Mouse (Mus musculus): ENCODE results near the gene Cyb5d1.
A peak's percentile ranks its signal among the peaks of the same experiment; 100 is the strongest.

The Cyb5d1 gene

DNA sequence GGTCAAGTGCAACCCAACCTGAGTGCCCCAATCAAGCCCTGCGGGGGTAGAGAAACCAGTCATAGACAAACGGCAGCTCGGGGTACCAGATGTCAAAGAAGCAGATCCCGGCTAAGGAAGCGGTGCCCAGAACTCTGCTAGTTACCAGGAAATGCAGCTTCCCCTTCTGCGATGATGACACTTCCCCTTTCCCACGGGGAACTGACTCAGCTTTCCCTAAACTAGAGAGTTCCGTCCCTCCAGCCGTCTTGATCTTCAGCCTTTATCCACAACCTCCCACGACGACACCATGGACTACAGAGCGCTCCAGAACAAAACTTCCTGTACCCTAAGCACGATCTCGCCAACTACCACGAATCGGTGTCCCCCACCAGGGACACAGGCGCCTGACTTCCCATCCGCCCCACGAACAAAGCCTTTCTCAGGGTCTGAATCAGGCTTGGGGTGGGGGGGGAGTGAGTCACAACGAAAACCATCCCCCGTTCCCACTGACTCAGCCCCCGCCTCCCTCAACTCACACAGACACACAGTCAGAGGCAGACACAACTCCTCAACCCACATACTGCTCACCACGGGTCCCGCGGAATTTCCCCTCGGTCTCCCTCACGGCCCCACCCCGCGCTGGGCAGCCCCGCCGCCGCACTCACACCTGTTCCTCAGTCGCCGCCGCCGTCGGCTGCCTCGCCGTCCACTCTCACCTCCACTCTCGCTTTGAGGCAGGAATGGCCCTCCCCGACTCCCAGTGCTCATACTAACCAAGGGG is 15.1 kb upstream of the Cyb5d1 start:
- 0 out of 2 replicates have a peak, but pooled peaks have one; percentile 14 for TF ChIP-seq GATA4 (IDR thresholded peaks at IDR 0.05; ENCODE audit: insufficient replicate concordance, low read length)

DNA sequence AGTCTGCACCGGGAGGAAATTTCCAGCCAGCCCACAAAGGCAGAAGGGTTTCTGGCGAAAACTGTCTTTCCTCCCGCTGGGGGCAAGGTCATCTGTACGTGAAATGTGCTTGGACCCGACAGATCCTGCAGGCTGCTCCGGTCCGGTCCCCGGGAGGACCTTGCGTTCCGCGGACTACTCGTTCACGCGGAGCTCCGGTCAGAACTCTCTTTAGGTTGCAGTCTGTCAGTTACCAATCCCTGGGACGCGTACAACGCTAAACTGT is 14.5 kb upstream of the Cyb5d1 start:
- no peak for TF ChIP-seq GATA4 (IDR thresholded peaks at IDR 0.05; ENCODE audit: insufficient replicate concordance, low read length)

DNA sequence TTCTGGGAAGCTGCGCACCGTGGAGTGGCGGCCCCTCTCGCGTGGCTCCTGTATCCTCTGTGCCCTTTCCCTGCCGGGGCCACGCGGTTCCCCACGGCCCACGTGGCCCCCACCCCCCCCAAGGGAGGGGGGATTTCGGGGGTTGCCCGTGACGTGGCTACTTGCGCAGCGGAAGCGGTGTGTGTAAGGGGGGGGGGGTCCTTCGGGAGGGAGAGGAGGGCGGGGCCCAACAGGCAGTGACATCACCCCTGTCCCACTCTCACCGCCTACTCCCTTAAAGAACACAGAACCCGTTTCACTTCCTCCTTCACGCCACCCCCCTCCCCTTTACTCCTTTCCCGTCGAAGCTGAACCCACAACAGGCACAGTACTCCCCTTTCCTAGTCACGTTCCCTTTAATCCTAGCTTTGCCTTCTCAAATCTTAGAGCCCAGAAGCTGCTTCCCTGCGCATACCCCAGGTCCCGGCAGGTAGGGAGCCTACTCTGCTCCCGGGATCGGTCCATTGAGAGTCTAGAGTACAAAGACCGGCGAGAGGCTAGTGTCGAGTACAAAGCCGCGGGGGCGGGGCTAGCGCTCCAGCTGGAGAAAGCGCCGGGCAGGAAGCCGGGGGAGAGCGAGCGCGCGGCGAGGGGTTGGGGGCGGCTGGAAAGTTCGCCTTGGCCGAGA is 14.1 kb upstream of the Cyb5d1 start:
- no peak for TF ChIP-seq GATA4 (IDR thresholded peaks at IDR 0.05; ENCODE audit: insufficient replicate concordance, low read length)

DNA sequence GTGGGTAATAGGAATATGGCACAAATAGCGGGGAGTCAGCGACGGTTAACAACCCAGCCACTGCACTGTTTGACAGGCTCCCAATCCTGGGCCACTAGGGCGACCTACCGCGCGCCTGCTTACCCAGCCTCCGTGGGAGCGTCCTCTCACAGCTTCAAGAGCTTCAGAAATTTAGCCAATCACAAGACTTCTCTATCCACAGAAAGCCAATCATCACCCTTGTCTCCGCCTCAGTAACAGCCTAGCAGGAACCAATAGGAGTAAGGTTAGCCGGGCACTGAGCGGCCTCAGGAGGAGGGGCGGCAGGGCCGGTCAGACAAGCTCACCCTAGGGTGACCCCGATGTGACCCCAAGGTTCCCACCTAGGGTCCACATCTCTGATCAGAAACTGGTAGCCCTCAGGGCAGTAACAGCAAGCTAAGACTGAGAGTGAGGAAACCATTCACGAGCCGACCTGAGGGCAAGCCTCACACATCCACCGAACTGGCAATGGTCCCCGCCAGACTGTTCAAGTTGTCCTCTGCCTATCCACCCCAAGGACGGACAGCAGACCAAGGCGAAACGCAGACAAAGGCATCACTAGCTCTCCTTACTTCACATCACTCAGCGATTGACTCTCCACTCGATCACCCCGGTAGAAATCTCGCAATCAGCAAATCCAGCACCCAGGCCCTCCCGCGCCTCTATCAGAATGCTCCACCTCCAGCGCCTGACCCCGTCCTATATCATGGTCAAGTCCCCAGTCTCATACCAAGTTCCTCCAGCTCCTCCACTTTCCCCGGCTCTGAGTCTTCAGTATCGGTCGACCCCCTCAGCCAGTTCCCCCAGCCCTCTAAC is 13.3 kb upstream of the Cyb5d1 start:
- no peak for TF ChIP-seq GATA4 (IDR thresholded peaks at IDR 0.05; ENCODE audit: insufficient replicate concordance, low read length)

DNA sequence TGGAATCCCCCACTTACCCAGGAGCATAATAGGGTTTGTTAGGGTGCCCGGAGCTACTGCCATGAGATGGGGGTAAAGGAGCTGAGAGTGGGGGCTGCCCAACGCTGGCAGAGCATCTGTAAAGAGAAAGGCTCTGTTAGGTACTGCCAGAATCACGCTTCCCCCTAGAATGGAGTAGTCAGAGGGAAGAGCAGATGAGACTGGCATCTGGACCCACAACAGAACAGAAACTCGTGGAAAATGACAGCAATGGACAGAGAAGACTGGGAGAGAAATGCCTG is 12.2 kb upstream of the Cyb5d1 start:
- no peak for TF ChIP-seq GATA4 (IDR thresholded peaks at IDR 0.05; ENCODE audit: insufficient replicate concordance, low read length)

DNA sequence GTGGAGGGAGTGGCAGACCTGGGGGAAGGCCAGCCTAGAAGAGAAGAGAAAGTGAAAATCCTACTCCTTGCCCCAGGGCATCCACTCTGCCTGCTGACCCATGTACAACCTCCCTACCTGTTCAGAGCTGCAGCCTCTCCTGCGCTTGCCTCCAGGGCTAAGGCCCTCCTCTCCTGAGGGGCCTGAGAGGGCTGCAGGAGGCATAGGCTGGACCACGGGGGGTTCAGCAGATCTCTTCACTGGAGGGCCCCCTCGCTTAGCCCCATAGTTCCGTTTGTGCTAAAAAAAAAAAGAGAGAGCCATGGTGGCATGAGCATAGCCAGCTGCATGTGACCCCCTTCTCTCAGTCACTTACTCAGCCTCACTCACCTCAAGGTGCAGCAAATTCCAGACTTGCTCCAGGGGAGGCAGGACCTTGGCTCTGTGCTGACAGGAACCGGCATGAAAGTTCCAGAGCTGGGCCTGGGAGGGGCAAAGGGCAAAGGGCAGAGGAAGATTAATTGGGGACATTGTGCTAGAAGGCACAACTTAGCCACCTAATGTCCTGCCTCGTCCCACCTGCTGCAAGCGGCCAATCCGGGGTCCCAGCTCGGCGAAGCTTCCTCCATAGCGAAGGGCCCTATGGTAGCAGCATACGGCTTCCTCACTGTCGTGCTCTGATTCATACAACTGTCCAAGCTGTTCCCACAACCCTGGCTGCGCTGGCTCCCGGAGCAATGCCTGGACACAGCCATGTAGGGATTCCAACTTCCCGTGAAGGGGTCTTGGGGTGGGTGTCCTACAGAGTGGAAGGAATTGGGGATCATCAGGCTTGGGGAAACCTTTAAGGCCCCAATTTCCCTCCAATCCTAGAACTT is 11.7 kb upstream of the Cyb5d1 start:
- TF ChIP-seq GATA4 (IDR thresholded peaks at IDR 0.05; ENCODE audit: insufficient replicate concordance, low read length), result no peak

DNA sequence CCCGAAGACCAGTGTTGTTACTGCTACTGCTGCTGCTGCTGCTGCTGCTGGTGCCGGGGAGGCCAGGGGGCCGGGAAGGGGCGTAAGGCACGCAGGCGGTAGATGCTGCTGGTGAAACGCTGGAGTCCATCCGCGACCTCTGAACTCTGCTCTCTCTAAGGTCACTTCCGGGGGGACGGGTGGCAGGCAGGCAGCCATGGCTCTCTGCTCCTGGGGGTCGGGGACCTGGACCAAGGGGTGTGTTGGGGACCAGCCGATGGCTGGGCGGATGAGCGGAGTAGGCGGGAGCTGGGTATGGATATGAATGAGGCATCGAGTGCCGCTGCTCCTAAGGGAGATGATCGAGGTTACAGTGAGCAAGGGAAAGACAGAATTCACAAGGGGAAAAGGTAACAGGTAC is 10.9 kb upstream of the Cyb5d1 start:
- no peak for TF ChIP-seq GATA4 (IDR thresholded peaks at IDR 0.05; ENCODE audit: insufficient replicate concordance, low read length)

DNA sequence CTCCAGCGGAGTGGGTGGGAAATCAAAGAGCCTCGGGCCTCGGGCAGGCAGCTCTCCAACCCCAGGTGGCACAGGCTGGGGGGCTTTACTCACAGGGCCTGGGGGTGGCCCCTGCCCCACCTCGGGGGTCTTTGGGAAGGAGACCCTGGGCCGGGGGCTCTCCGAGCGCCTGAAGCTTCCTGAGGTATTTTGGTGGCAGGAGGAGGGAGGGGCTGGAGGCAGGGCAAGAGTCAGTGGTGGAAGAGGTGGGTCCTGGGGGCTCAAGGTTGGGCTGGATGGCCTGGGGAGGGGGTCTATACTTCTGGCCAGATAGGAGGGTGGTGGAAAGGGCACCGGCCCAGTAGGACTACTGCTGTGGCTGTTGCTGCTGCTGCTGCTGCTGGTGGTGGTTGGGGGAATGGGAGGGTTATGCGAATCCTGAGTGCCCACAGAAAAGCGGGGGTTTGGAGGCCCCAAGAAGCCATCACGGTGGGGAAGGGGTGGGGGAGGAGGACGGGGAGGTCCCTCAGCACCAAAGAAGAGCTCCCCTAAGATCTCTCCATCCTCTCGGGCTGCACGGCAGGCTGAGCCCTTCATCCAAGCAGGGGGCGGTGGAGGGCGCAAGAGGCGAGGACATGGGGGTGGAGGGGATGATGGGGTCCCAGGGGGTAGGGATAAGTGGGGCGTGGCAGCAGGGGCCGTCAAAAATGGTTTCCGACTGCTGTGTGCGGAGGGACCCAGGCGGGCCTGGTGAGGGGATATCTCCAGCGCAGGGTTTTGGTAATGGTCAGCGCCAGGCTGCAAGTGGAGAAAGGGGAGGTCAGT is 10.2 kb upstream of the Cyb5d1 start:
- TF ChIP-seq GATA4 (IDR thresholded peaks at IDR 0.05; ENCODE audit: insufficient replicate concordance, low read length), result no peak

DNA sequence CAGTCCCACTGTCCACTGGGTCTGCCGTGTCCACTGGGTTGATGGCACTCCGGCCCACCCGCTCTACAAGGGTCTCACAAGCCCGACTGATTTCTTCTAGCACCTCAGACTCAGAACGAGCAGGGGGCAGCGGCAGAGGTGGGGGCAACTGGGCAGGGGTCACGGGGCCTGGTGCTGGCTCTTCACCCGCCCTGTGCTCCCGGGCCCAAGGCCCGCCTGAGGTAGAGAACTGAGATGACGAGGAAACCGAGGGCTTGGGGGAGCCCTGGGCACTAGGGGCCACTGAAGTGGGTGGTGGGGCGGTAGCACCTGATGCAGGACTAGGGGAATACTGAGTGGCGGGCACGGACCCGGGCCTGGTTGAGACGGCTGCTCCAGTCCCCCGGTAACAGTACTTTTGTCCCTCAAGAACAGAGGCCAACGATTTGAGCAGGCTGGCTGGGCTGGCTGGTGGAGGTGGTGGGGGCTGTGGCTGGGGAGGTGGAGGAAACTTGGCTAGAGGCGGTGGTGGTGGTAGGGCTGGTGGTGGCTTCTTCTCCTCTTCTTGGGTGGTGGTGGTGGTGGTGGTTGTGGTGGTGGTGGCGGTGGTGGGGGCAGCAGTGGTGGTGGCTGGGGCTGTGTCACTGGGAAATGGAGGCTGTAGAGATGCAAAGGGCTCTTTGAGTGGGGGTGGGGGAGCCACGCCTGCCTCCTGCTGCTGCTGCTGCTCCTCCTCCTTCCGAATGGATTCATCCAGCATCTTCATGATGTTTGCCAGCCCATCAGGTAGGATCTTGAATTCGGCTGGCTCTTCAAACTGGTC is 9.4 kb upstream of the Cyb5d1 start:
- no peak for TF ChIP-seq GATA4 (IDR thresholded peaks at IDR 0.05; ENCODE audit: insufficient replicate concordance, low read length)

DNA sequence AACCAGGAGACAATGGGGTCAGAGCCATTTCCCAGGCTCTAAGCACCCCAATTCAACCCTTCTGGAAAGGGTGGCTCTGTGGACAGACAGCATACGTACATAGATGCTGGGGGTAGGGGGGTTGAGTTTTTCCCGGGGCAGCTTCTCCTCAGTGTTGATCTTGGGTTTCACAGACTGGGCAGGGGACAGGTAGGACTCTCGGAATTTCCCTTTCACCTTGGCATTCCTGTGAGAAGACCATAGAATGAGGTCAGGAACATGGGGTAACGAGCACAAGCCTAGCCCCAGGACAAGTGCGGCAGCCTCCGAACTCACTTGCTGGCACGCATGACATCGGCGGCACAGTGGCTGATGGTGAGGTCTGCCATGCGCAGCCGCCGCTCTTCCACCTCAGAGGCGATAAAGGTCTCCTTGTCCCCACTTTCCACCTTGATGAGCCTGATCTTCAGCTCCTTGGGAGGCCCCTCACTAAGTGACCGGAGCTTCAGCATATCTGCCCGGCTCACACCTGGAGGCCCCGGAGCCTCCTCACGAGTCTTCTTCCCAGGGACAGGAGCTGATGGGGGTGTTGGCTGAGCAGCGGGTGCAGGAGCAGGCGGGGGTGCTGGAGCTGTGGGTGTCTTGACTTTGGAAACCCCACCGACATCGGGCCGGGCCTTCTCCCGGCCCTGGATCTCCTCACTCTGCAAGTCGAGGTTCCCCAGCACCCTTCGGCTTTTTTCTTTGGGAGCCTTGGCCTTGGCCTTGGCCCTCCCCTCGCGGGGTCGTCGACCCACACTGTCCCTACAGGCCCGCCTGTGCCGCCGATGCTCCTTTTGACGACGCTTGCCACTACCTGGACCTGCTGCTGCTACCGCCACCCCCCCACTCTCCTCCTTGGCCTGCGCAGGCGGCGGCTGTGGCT is 8.5 kb upstream of the Cyb5d1 start:
- no peak for TF ChIP-seq GATA4 (IDR thresholded peaks at IDR 0.05; ENCODE audit: insufficient replicate concordance, low read length)

DNA sequence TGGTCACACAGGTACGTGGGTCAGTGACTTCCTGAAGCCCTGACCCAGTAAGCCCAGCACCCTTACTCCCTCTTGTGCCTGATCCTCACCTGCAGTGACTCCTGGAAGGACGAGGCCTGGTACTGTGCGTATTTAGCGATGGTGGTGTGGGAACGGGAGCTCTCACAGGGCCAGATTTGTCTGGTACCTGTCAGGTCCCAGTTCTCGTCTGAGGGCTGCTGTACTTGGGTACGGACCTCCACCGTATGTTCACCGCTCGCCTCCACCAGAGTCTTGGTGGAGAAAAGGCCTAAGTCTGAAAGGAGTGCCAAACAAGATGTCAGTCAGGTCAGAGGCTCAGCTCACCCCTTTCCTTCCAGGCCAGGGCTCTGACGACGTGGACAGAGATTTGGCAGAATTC is 6.6 kb upstream of the Cyb5d1 start:
- no peak for TF ChIP-seq GATA4 (IDR thresholded peaks at IDR 0.05; ENCODE audit: insufficient replicate concordance, low read length)

DNA sequence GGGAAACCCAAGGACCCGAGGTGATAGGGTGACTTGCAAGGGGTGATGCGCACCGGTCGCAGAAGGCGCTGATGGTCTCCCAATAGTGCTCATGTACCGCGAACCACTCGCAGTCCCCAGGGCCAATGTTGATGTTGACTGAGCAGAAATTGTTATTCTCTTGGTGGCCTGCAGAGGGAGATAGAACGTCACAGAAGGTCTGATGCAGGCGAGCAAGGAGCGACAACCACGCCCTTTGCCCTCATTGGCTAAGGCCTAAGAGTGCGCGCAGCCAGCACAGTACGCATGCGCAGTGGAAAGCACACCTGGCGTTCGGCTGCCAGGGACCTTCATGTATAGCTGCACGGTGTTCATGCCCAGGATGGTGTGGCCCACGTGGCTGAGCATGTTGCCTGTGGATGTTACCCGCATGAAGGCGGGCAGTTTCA is 5.8 kb upstream of the Cyb5d1 start:
- TF ChIP-seq GATA4 (IDR thresholded peaks at IDR 0.05; ENCODE audit: insufficient replicate concordance, low read length), result no peak
